Mouse (Mus musculus): ENCODE data around the gene Ptprd. TPM values are rescaled to one million over a fixed set of nuclear protein-coding genes. Genes with fewer than 3 reads are reported as not detected.

Gene Ptprd
- total and polyA plus RNA-seq, 2 experiments from 2014 or later = 5.6 to 23.3 TPM

DNA sequence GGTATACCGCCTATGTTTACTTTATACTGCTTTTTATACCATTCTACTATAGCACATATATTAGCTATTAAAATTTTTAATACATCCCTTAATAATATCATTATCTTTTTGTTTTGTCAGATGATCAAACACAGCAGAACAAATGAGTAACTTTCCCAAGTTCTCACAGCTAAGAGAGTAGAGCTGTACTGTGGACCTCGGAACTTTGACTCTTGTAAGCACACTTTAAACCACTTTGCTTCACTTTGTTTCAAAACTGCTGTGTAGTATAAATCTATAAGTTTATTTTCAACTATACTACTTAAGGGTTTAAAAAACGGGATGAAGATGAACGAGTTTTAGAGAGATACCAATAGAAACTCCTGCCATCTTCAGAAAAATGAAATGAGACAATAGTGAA, 1789.6 kb downstream of the Ptprd start:
- 90% methylated on average over 4 of the region's 4 CpGs for WGBS
- H3K36me3 ChIP-seq (replicated peaks; ENCODE audit: control insufficient read depth, insufficient read depth, low read length) = no peaks in the 10 kb centered on the region

DNA sequence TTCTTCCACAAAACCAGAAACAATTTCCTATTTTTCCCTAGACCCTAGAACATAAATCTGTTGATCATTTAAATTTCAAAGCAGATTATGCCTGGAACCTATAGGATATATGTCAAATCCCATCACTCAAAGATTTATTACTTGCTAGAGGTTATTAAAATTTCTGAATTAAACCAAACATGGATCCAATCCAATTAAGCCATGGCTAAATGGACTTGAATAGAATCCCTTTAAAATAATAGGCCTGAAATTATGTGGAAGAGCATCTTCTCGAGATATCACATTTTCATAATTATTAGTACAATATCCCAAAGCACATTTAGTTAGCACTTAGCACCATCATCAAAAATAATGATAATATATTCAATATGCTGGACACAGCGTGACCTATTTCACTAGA, 1792.1 kb downstream of the Ptprd start:
- H3K4me2 ChIP-seq (ENCODE audit: low read depth, low read length) = no peak overlapping the region
- no peaks in the 10 kb centered on the region for H3K27me3 ChIP-seq (ENCODE audit: control insufficient read depth, insufficient read depth, low read length)
- no peak overlapping the region for H3K27ac ChIP-seq (ENCODE audit: low read depth)
- no peak for TF ChIP-seq CTCF (IDR thresholded peaks at IDR 0.05; ENCODE audit: low read depth)
- TF ChIP-seq EP300 (IDR thresholded peaks at IDR 0.05; ENCODE audit: low read depth) = no peak
- 82% methylated on average over 2 of the region's 2 CpGs for WGBS
- no peaks in the 10 kb centered on the region for H3K36me3 ChIP-seq (replicated peaks; ENCODE audit: control insufficient read depth, insufficient read depth, low read length)
- no peak overlapping the region for H3K9ac ChIP-seq (replicated peaks; ENCODE audit: low read depth, low read length)
- H3K9me3 ChIP-seq (replicated peaks; ENCODE audit: control insufficient read depth, low read length) = no peaks in the 10 kb centered on the region
- H3K4me3 ChIP-seq (ENCODE audit: low read depth, low read length) = no peak overlapping the region
- ATAC-seq (ENCODE audit: insufficient read depth, low read depth) (no peak), DNase-seq (ENCODE audit: low spot score) (no peak)
- H3K4me1 ChIP-seq (ENCODE audit: control insufficient read depth, insufficient read depth) = peaks cover 9% of the 10 kb centered on the region; the same call in 1 of the 2 replicates

More for the DNA sequence above, 1789.6 kb downstream of the Ptprd start:
- H3K4me2 ChIP-seq (ENCODE audit: low read depth, low read length) = no peak overlapping the region
- H3K27me3 ChIP-seq (ENCODE audit: control insufficient read depth, insufficient read depth, low read length) = no peaks in the 10 kb centered on the region
- TF ChIP-seq CTCF (IDR thresholded peaks at IDR 0.05; ENCODE audit: low read depth) = no peak
- no peak for TF ChIP-seq EP300 (IDR thresholded peaks at IDR 0.05; ENCODE audit: low read depth)
- DNase-seq (ENCODE audit: low spot score) (no peak), ATAC-seq (ENCODE audit: insufficient read depth, low read depth) (no peak)
- H3K9ac ChIP-seq (replicated peaks; ENCODE audit: low read depth, low read length) = no peak overlapping the region
- H3K4me3 ChIP-seq (ENCODE audit: low read depth, low read length) = no peak overlapping the region
- H3K27ac ChIP-seq (ENCODE audit: low read depth) = no peak overlapping the region
- H3K4me1 ChIP-seq (ENCODE audit: control insufficient read depth, insufficient read depth) = peaks cover 16% of the 10 kb centered on the region; the same call in 1 of the 2 replicates
- no peaks in the 10 kb centered on the region for H3K9me3 ChIP-seq (replicated peaks; ENCODE audit: control insufficient read depth, low read length)

DNA sequence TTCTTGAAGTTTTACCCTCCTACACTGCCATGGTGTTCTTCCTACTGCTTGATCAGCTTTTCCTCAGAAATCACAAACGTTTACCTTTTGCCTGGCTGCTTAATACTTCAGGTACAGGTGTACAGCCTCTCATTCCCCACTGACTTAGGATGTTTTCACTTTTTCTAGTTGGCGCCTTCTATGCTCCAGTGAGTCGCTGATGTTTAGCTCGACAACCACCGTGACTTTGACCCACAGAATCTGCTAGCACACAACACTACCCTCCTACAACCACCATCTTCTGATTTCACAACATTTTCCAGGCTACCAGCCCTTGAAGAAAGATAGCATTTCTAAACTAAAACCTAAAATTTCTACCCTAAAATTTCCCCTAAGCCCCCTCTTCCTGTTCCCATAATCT, 1794.1 kb downstream of the Ptprd start:
- H3K27ac ChIP-seq (ENCODE audit: low read depth) = no peak overlapping the region
- DNase-seq (ENCODE audit: low spot score) = no peak
- no peaks in the 10 kb centered on the region for H3K9me3 ChIP-seq (replicated peaks; ENCODE audit: control insufficient read depth, low read length)
- no peak for TF ChIP-seq CTCF (IDR thresholded peaks at IDR 0.05; ENCODE audit: low read depth)
- TF ChIP-seq EP300 (IDR thresholded peaks at IDR 0.05; ENCODE audit: low read depth) = no peak
- peaks cover 4% of the 10 kb centered on the region; the same call in 1 of the 2 replicates for H3K4me1 ChIP-seq (ENCODE audit: control insufficient read depth, insufficient read depth)
- WGBS = 96% methylated on average over 5 of the region's 5 CpGs
- no peaks in the 10 kb centered on the region for H3K27me3 ChIP-seq (ENCODE audit: control insufficient read depth, insufficient read depth, low read length)
- H3K36me3 ChIP-seq (replicated peaks; ENCODE audit: control insufficient read depth, insufficient read depth, low read length) = no peaks in the 10 kb centered on the region
- no peak overlapping the region for H3K4me3 ChIP-seq (ENCODE audit: low read depth, low read length)
- no peak overlapping the region for H3K4me2 ChIP-seq (ENCODE audit: low read depth, low read length)
- no peak overlapping the region for H3K9ac ChIP-seq (replicated peaks; ENCODE audit: low read depth, low read length)
- ATAC-seq (ENCODE audit: insufficient read depth, low read depth) = no peak

DNA sequence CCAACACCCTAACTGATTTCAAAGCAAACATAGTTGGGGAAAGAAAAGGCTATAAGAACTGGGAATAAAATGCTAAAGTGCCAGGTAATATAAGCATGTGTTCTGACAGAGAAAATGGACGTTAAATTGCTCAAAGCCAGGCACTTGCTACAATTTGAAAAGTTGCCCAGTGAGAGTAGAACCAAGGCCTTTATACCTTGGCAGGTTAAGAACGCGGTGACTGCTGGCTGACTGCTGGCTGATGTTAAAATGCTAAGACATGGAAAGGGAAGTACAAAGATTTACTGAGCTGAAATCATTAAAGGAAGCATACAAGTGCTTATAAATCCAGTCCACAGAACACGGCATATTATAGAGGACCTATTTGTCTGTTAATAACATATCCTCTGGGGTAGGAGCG, 1796.1 kb downstream of the Ptprd start:
- H3K27me3 ChIP-seq (ENCODE audit: control insufficient read depth, insufficient read depth, low read length) = no peaks in the 10 kb centered on the region
- H3K9ac ChIP-seq (replicated peaks; ENCODE audit: low read depth, low read length) = no peak overlapping the region
- H3K4me2 ChIP-seq (ENCODE audit: low read depth, low read length) = no peak overlapping the region
- peaks cover 4% of the 10 kb centered on the region; the same call in 1 of the 2 replicates for H3K4me1 ChIP-seq (ENCODE audit: control insufficient read depth, insufficient read depth)
- no peaks in the 10 kb centered on the region for H3K9me3 ChIP-seq (replicated peaks; ENCODE audit: control insufficient read depth, low read length)
- no peak overlapping the region for H3K27ac ChIP-seq (ENCODE audit: low read depth)
- no peak for TF ChIP-seq CTCF (IDR thresholded peaks at IDR 0.05; ENCODE audit: low read depth)
- no peak for TF ChIP-seq EP300 (IDR thresholded peaks at IDR 0.05; ENCODE audit: low read depth)
- WGBS = 89% methylated on average over 5 of the region's 5 CpGs
- H3K36me3 ChIP-seq (replicated peaks; ENCODE audit: control insufficient read depth, insufficient read depth, low read length) = no peaks in the 10 kb centered on the region
- no peak for DNase-seq (ENCODE audit: low spot score)
- no peak overlapping the region for H3K4me3 ChIP-seq (ENCODE audit: low read depth, low read length)
- ATAC-seq (ENCODE audit: insufficient read depth, low read depth) = no peak

DNA sequence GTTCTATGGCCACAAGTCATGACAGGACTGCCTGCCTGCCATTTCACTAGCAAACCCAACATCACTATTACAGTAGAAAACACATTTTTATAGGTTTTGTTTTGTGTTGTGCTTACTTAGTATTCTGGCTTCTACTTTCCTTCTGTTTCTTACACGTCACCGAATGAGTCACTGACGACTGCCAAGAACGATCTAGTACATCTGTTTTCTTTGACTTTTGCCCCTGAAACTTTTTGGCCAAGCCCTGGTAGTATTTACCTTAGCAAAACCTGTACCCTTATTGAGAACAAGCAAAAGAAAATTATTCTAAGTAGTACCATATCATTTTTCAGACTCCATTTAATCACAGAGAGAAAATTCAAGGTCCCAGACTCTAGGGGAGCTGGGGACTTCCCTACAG, 1797.2 kb downstream of the Ptprd start:
- H3K9me3 ChIP-seq (replicated peaks; ENCODE audit: control insufficient read depth, low read length) = no peaks in the 10 kb centered on the region
- H3K4me1 ChIP-seq (ENCODE audit: control insufficient read depth, insufficient read depth) = peaks cover 4% of the 10 kb centered on the region; the same call in 1 of the 2 replicates
- 56% methylated on average over 4 of the region's 4 CpGs for WGBS
- H3K4me2 ChIP-seq (ENCODE audit: low read depth, low read length) = no peak overlapping the region
- H3K4me3 ChIP-seq (ENCODE audit: low read depth, low read length) = no peak overlapping the region
- no peak overlapping the region for H3K9ac ChIP-seq (replicated peaks; ENCODE audit: low read depth, low read length)
- no peaks in the 10 kb centered on the region for H3K36me3 ChIP-seq (replicated peaks; ENCODE audit: control insufficient read depth, insufficient read depth, low read length)
- H3K27ac ChIP-seq (ENCODE audit: low read depth) = no peak overlapping the region
- no peaks in the 10 kb centered on the region for H3K27me3 ChIP-seq (ENCODE audit: control insufficient read depth, insufficient read depth, low read length)
- TF ChIP-seq CTCF (IDR thresholded peaks at IDR 0.05; ENCODE audit: low read depth) (no peak), EP300 (IDR thresholded peaks at IDR 0.05; ENCODE audit: low read depth) (no peak)
- ATAC-seq (ENCODE audit: insufficient read depth, low read depth) (no peak), DNase-seq (ENCODE audit: low spot score) (no peak)

- H3K9me3 ChIP-seq (replicated peaks; ENCODE audit: control insufficient read depth, low read length) = no peaks in the 10 kb centered on the region
- H3K4me3 ChIP-seq (ENCODE audit: low read depth, low read length) = no peak overlapping the region
- no peaks in the 10 kb centered on the region for H3K27me3 ChIP-seq (ENCODE audit: control insufficient read depth, insufficient read depth, low read length)
- no peak for DNase-seq (ENCODE audit: low spot score)
- 37% methylated on average over 2 of the region's 2 CpGs for WGBS
- ATAC-seq (ENCODE audit: insufficient read depth, low read depth) = no peak
- no peak for TF ChIP-seq CTCF (IDR thresholded peaks at IDR 0.05; ENCODE audit: low read depth)
- no peak for TF ChIP-seq EP300 (IDR thresholded peaks at IDR 0.05; ENCODE audit: low read depth)
- no peaks in the 10 kb centered on the region for H3K36me3 ChIP-seq (replicated peaks; ENCODE audit: control insufficient read depth, insufficient read depth, low read length)
- no peak overlapping the region for H3K9ac ChIP-seq (replicated peaks; ENCODE audit: low read depth, low read length)
- no peak overlapping the region for H3K27ac ChIP-seq (ENCODE audit: low read depth)
- no peak overlapping the region for H3K4me2 ChIP-seq (ENCODE audit: low read depth, low read length)
- H3K4me1 ChIP-seq (ENCODE audit: control insufficient read depth, insufficient read depth) = no peaks in the 10 kb centered on the region
These were observed 1801.7 kb downstream of the Ptprd start for GRCm38 (mm10) chr4:76410053-76410452.
